Comparison of ENCODE assay signal across 36 mouse cellular contexts in the genomic region with DNA sequence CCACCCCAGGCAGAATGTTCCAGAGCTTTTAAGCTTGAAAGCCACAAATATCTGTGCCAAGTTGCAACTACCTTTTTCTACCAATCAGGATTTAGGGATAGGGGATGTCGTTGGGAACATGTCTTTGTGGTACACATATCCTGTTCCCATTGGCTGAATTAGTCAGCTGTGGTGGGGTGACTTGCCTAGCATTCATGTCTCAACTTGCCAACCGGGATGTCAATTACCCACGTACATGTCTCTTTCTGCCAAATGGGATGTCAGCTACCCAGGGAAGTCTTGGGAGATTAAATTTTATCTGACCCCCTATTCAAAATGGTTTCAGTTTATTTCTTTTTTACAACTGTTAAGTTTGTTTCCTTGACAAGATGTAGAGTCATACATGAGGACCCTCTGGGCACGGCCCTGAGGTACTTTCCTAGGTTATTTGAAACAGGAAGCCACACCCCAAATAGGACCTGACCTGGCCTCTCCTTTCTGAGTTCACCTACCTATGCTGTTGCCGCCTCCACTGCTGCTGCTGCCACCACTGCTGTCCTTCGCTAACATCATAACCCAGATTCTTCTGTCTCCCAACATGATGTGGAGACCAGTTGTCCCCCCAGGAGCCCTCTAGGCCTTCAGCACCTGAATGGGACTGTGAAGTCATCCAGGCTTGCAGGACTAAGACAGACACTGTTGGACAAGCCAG. TPM values are rescaled to one million over a fixed set of nuclear protein-coding genes. Genes with fewer than 3 reads are reported as not detected.
"Had no signal": no experiment of that assay in that cellular context is flagged by ENCODE, and none has a peak within 500 bp of the region (broad histone marks: within the 10 kb centered on the region; RNA-seq: fewer than 3 reads in every experiment).

No protein-coding gene starts in this region.

- H3K4me2 ChIP-seq: heart, embryonic 11.5 days; hindbrain, embryonic 12.5 days; hindbrain, embryonic 14.5 days; intestine, embryonic 15.5 days; limb, embryonic 13.5 days; limb, embryonic 15.5 days; liver, embryonic 12.5 days had no signal

- H3K27ac ChIP-seq: gastrocnemius, adult 2 months; heart, adult 2 months; hindbrain, embryonic 10.5 days; hindbrain, embryonic 12.5 days; hindbrain, embryonic 14.5 days; intestine, embryonic 15.5 days; limb, embryonic 13.5 days; limb, embryonic 15.5 days; liver, embryonic 12.5 days; liver, embryonic 14.5 days had no signal

- ATAC-seq: hindbrain, embryonic 16.5 days; inflammation-experienced regulatory T-cells, adult 6 months; intestine, embryonic 15.5 days; intestine, postnatal 0 days; liver, embryonic 12.5 days had no signal

- H3K4me1 ChIP-seq: hindbrain, embryonic 12.5 days; intestine, embryonic 15.5 days had no signal

- DNase-seq: gastrocnemius, adult 2 months; gastrocnemius, postnatal 10 days; gastrocnemius, postnatal 25 days; heart, adult 2 months; heart, postnatal 10 days; heart, postnatal 4 days; kidney, adult 18-20 months; kidney, adult 8-10 months; kidney, postnatal 10 days; kidney, postnatal 36 days; layer of hippocampus, adult 9-11 months; layer of hippocampus, postnatal 36 days; left cerebral cortex, postnatal 4 days had no signal

- H3K27me3 ChIP-seq: hindbrain, embryonic 12.5 days; intestine, embryonic 15.5 days; limb, embryonic 13.5 days; limb, embryonic 15.5 days; liver, embryonic 12.5 days had no signal

- H3K9me3 ChIP-seq: hindbrain, embryonic 10.5 days; hindbrain, embryonic 12.5 days; intestine, embryonic 15.5 days; limb, embryonic 13.5 days; limb, embryonic 15.5 days; liver, embryonic 12.5 days had no signal

- H3K36me3 ChIP-seq: hindbrain, embryonic 10.5 days; hindbrain, embryonic 12.5 days; intestine, embryonic 15.5 days; limb, embryonic 13.5 days; limb, embryonic 15.5 days; liver, embryonic 12.5 days had no signal

- H3K9ac ChIP-seq: hindbrain, embryonic 12.5 days; hindbrain, embryonic 14.5 days; intestine, embryonic 15.5 days; limb, embryonic 13.5 days; limb, embryonic 15.5 days; liver, embryonic 12.5 days; liver, embryonic 14.5 days had no signal

- H3K4me3 ChIP-seq: gastrocnemius, adult 2 months; heart, adult 2 months; hindbrain, embryonic 10.5 days; hindbrain, embryonic 12.5 days; intestine, embryonic 15.5 days; limb, embryonic 13.5 days; limb, embryonic 15.5 days; liver, embryonic 12.5 days had no signal

RNA-seq across cellular contexts. Expression of gene 1810062G17Rik, which starts 13.3 kb away (rescaled TPM):
- total RNA-seq: gastrocnemius, adult 2 months; gastrocnemius, postnatal 25 days; heart, adult 2 months; layer of hippocampus, adult 18-20 months; layer of hippocampus, adult 8-10 months; layer of hippocampus, postnatal 36 days; left cerebral cortex, adult 18-20 months; left cerebral cortex, postnatal 25 days; left cerebral cortex, postnatal 4 days had no signal

RNA-seq across cellular contexts. Expression of gene Gm11549, which starts 32.6 kb away (rescaled TPM):
- total RNA-seq: gastrocnemius, adult 2 months; gastrocnemius, postnatal 25 days; granulocyte monocyte progenitor cell, adult 5-6 weeks; heart, adult 2 months; heart, postnatal 10 days; heart, postnatal 25 days; liver, adult 2 months had no signal
- polyA plus RNA-seq: heart, adult 2 months; inflammation-experienced regulatory T-cells, adult 6 months; kidney, embryonic 14.5 days; kidney, embryonic 16.5 days; limb, embryonic 11.5 days; liver, adult 2 months; liver, embryonic 12.5 days; liver, embryonic 16.5 days had no signal
